Mouse (Mus musculus): ENCODE measurements around the gene Sar1b. TPM values are rescaled to one million over a fixed set of nuclear protein-coding genes. Genes with fewer than 3 reads are reported as not detected.
"Not testable (repeated sequence)": the region's sequence is repeated elsewhere in the genome, so short reads cannot be mapped to it uniquely, and the experiment has no call there.

Gene Sar1b
- 125 and 134 TPM in 2 replicates for polyA plus RNA-seq (2016; fragmentation: Nextera tagmentation; extraction: Ambion mirVana)

DNA sequence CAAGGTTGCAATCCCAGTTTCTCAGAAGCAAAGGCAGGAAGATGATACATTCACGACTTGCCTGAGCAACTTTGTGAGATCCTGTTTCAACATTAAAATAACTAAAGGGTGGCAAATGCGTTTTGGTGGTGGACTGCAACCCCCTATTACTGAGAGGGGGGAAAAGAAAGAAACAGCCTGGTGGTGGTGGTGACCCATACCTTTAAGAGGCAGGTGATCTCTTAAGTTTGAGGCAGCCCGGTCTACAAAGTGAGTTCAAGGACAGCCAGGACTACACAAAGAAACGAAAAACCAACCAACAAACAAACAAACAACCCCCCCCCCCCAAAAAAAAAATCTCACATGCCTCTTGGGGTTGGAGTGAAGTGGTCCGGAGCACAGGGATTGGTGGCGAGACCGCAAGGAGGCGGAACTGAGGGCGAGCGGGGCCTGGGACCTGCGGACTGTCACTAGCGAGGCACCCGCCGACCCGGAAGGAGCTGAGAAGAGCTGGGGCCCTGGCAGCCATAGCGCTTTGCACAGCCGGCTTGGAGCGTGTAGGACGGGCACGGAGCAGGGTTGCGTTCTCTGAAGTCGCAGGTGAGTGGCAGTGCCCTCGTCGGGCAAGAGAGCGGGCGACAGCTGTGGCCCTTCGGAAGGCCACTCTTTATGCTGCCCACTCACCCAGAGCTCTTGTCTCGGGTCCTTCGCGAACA is at the start of gene Sar1b, which contains the start of gene Sec24a:
Sar1b (plus strand) TSS at position 475 of the 695 bp plus-strand sequence.
Sec24a (minus strand) TSS at position 422 of the 695 bp plus-strand sequence.
- H3K9me3 ChIP-seq: no peaks in the 10 kb centered on the region
- peak; percentile 93 for DNase-seq (ENCODE audit: low spot score)
- H3K4me1 ChIP-seq: peaks cover 15% of the 10 kb centered on the region
- peak within 1 kb of the TSS; percentile 94 for H3K4me3 ChIP-seq
- 0 out of 2 replicates have a peak, but pooled peaks cover 4% of the 10 kb centered on the region for H3K36me3 ChIP-seq
- peak within 1 kb of the TSS; percentile 90 for H3K27ac ChIP-seq
- WGBS: under 1% methylated on average over 30 of the region's 30 CpGs
- 0 out of 2 replicates have a peak, but pooled peaks cover 5% of the 10 kb centered on the region for H3K27me3 ChIP-seq (ENCODE audit: insufficient read depth, poor library complexity, severe bottlenecking)

DNA sequence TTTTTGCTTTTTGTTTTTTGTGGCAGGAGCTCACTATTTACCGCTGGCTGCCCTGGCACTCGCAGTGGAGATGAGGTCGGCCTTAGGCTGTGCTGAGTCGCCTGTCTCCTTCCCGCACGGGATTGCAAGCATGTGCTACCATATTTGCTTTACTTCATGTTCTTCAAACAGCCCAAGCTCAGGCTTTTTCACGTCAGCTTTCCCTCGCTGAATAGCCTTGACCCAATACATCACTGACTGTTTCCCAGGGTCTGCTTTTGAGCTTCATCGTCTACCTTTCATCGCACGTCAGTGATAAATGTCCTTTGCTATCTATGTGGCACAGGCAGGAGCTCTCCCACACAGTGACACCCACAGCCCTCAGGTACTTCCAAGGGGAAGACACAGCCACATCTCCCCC is 42.4 kb upstream of the Sar1b start:
- 92% methylated on average over 11 of the region's 11 CpGs for WGBS
- Histone ChIP-seq H3K9me3 (no peaks in the 10 kb centered on the region), H3K4me1 (no peaks in the 10 kb centered on the region), H3K4me3 (no peak overlapping the region), H3K27ac (no peak overlapping the region), H3K27me3 (ENCODE audit: insufficient read depth, poor library complexity, severe bottlenecking) (no peaks in the 10 kb centered on the region), H3K36me3 (peaks cover 82% of the 10 kb centered on the region)
- no peak for DNase-seq (ENCODE audit: low spot score)

DNA sequence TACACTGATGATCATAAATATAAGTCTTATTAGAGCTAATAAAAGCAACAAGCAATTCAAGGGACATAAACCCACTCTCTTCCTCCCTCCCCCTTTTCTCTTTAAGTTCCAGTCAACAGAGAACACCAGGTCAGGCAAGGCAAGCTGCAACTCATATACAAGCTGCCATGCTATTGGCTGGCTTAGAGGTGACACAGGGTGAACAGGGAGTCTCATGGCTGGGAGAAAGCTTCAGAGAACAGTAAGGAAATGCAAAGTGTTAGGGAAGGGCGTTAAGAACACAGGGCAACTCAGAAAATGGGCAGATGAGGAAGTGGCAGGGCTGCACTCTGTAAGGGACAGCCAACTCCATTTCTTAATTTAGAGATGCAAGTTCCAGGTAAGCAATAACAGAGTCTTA is 30.6 kb upstream of the Sar1b start:
- no peak for DNase-seq (ENCODE audit: low spot score)
- H3K27ac ChIP-seq: no peak overlapping the region
- no peak overlapping the region for H3K4me3 ChIP-seq
- 88% methylated on average over 1 of the region's 1 CpGs for WGBS
- no peaks in the 10 kb centered on the region for H3K27me3 ChIP-seq (ENCODE audit: insufficient read depth, poor library complexity, severe bottlenecking)
- peaks cover 57% of the 10 kb centered on the region for H3K36me3 ChIP-seq
- H3K9me3 ChIP-seq: no peaks in the 10 kb centered on the region
- no peaks in the 10 kb centered on the region for H3K4me1 ChIP-seq

DNA sequence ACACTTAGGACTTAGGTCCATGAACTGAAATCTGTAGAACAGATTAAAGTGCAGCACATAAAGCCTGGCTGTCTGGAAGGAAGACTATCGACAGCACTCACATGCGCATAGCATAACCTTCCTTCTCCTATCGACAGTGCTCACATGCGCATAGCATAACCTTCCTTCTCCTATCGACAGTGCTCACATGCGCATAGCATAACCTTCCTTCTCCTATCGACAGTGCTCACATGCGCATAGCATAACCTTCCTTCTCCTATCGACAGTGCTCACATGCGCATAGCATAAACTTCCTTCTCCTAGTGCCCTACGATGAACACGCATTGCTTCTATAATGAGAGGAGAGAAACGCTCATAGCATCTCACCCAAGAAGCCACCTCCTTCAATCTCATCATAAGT is 29.3 kb upstream of the Sar1b start:
- H3K36me3 ChIP-seq: peaks cover 59% of the 10 kb centered on the region
- H3K27me3 ChIP-seq (ENCODE audit: insufficient read depth, poor library complexity, severe bottlenecking); H3K27ac ChIP-seq; H3K4me1 ChIP-seq; DNase-seq (ENCODE audit: low spot score); H3K9me3 ChIP-seq; H3K4me3 ChIP-seq: not testable (repeated sequence)
- WGBS: 95% methylated on average over 13 of the region's 13 CpGs

DNA sequence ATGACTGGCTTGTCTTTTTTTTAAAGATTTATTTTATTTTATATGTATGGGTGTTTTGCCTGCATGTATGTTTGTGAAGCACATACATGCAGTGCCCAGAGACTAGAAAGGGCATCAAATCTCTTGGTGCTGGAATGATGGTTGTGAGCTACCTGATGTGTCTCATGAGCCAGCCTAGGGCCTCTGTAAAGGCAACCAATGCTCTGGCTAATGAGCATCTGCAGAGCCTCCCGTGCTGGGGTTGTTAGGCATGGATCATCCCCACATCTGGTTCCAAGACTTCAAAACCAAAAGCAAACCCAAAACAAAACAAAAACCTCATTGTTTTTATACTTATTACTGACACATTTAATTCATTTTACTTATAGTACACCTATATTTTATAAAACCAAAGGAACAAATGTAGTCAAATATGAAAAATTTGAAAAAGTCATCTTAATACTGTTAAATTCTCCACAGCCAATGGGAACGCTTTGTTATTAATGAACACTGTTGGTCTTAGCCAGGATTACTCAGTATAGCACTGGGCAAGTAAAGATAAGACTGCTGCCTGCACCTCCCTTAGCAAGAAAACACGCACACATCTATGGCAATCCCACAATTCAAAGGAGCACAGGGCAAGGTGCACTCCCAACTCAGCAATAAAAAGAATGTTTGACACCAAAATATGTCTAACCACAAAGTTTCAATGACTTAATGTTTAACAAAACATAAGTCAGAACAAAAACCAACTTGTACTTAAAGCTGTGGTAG is 24.7 kb upstream of the Sar1b start:
- Histone ChIP-seq H3K4me3 (no peak overlapping the region), H3K4me1 (no peaks in the 10 kb centered on the region), H3K27ac (no peak overlapping the region), H3K36me3 (peaks cover 52% of the 10 kb centered on the region), H3K9me3 (no peaks in the 10 kb centered on the region), H3K27me3 (ENCODE audit: insufficient read depth, poor library complexity, severe bottlenecking) (no peaks in the 10 kb centered on the region)
- WGBS: 80% methylated on average over 3 of the region's 3 CpGs
- no peak for DNase-seq (ENCODE audit: low spot score)

DNA sequence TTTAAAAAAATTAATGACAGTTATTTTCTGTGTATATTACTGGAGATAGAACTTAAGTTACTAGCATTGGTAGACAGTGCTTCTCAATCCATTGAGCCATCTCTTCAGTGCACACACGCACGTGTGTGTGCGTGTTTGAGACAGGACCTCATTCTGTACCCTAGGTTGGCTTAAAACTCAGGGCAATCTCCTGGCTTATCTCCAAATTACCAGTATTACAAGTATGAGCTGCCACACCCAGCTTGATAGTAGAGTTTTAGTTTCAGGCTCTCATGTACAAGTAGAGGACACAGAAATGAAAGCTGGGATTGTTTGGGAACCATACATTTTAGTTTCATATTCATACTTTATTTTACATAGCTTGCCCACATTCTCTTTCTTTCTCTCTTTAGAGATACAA is 22.8 kb upstream of the Sar1b start:
- H3K9me3 ChIP-seq: no peaks in the 10 kb centered on the region
- peaks cover 51% of the 10 kb centered on the region for H3K36me3 ChIP-seq
- no peak for DNase-seq (ENCODE audit: low spot score)
- WGBS: 93% methylated on average over 3 of the region's 3 CpGs
- no peak overlapping the region for H3K4me3 ChIP-seq
- no peaks in the 10 kb centered on the region for H3K4me1 ChIP-seq
- no peak overlapping the region for H3K27ac ChIP-seq
- H3K27me3 ChIP-seq (ENCODE audit: insufficient read depth, poor library complexity, severe bottlenecking): no peaks in the 10 kb centered on the region

DNA sequence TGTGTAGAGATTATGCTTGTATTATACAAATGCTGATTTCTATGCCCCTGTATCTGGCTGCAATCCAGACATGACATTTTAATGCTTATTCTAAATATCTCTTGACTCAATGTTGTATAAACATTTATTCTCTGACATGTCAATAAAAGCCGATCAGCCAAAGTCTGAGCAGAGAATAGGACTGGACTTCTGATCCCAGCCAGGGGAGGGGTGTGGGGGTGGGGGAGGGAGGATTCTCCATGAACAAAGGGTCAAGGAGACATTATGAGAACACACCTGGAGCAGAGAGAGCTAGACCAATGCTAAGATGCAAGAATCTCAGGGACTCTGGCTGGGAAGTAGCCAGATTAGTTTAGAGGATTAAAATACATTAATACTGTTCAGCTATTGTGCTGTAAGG is 17.4 kb upstream of the Sar1b start:
- peaks cover 45% of the 10 kb centered on the region for H3K36me3 ChIP-seq
- no peak overlapping the region for H3K27ac ChIP-seq
- DNase-seq (ENCODE audit: low spot score): no peak
- no peak overlapping the region for H3K4me3 ChIP-seq
- no peaks in the 10 kb centered on the region for H3K27me3 ChIP-seq (ENCODE audit: insufficient read depth, poor library complexity, severe bottlenecking)
- H3K9me3 ChIP-seq: no peaks in the 10 kb centered on the region
- WGBS: 85% methylated on average over 1 of the region's 1 CpGs
- no peaks in the 10 kb centered on the region for H3K4me1 ChIP-seq

DNA sequence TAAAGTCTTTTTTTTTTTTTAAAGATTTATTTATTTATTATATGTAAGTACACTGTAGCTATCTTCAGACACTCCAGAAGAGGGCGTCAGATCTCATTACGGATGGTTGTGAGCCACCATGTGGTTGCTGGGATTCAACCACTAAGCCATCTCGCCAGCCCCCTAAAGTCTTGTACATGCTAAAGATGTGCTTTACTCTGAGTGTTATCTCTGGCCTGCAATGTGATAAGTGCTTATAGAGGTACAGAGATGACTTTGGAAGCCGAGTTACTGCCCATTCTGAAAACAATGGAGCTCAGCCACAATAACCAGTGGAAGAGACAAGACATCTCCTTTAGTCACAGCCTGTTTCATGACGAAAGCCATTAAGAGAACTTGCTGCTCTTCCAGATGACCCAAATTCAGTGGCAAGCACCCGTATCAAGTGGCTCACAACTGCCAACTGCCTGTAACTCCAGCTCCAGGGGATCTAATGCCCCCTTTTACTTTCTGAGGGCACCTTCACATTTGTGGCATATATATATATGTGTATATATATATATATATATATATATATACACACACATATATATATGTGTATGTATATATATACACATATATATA is 11.8 kb upstream of the Sar1b start:
- H3K4me3 ChIP-seq; H3K27me3 ChIP-seq (ENCODE audit: insufficient read depth, poor library complexity, severe bottlenecking); H3K27ac ChIP-seq; DNase-seq (ENCODE audit: low spot score); H3K9me3 ChIP-seq: not testable (repeated sequence)
- WGBS: 67% methylated on average over 6 of the region's 6 CpGs
- peaks cover 16% of the 10 kb centered on the region; the same call in 1 of the 2 replicates for H3K36me3 ChIP-seq
- H3K4me1 ChIP-seq: peaks cover 13% of the 10 kb centered on the region

DNA sequence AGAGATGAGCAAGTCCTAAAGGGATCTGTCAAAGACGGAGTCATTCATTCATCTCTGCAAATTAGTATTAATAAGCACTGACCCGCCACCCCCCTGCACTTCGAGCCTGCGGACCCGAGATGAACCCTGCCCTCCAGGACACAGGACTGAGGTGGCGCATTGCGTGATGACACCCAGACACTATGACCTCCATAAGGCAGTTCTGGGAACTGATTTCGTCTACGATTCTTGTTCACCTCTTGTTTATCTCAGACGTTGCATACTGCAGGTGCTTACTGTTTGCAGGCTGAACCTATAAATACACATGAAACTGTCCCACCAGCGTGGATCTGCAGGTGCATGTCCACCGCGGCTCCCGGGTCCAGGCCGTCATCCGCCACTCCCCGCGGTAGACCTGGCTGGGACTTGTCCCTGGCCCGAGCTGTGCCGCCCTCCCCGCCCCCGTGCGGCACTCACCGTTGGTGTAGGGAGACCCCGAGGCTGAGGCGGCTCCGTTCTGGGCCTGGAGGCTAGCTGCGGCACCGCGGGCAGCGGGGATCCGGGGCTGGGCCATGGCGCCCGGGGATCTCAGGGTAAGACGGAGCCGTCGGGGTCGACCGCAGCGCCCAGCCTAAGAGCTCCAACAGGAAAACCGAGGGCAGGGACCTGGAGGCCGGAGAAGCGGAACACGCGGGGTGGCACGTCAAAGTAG is 7.7 kb upstream of the Sar1b start:
- DNase-seq (ENCODE audit: low spot score): no peak
- under 1% methylated on average over 46 of the region's 46 CpGs for WGBS

DNA sequence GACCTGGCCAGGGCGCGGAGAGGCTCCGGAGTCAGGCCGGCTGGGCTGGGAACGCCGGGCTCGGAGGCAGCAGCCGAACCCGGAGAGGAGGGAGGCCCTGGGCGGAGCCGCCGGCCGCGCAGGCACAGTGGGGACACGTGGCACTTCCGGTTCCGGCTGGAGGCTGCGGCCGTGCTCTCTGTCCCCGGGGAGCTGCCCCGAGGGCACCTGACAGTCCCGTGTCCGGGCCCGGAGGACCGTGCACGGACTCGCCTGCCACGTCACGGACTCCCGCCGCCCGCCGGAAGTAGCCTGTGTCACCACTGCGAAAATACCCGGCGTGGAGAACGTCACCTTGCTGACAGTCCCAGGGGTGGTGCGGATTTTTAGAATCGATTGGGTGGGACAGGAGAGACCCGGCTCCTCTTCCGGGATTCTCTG is 7.1 kb upstream of the Sar1b start:
- H3K36me3 ChIP-seq: no peaks in the 10 kb centered on the region
- peak overlapping the region; percentile 95 for H3K27ac ChIP-seq
- H3K4me1 ChIP-seq: peaks cover 13% of the 10 kb centered on the region
- no peaks in the 10 kb centered on the region for H3K27me3 ChIP-seq (ENCODE audit: insufficient read depth, poor library complexity, severe bottlenecking)
- no peaks in the 10 kb centered on the region for H3K9me3 ChIP-seq
- H3K4me3 ChIP-seq: peak overlapping the region; percentile 99
- DNase-seq (ENCODE audit: low spot score): peak; percentile 96
- WGBS: under 1% methylated on average over 41 of the region's 41 CpGs

More for the DNA sequence above, 7.7 kb upstream of the Sar1b start:
- peaks cover under 1% of the 10 kb centered on the region; the same call in 1 of the 2 replicates for H3K36me3 ChIP-seq
- no peaks in the 10 kb centered on the region for H3K27me3 ChIP-seq (ENCODE audit: insufficient read depth, poor library complexity, severe bottlenecking)
- H3K4me3 ChIP-seq: peak overlapping the region; percentile 99
- H3K27ac ChIP-seq: peak overlapping the region; percentile 95
- no peaks in the 10 kb centered on the region for H3K9me3 ChIP-seq
- H3K4me1 ChIP-seq: peaks cover 13% of the 10 kb centered on the region

DNA sequence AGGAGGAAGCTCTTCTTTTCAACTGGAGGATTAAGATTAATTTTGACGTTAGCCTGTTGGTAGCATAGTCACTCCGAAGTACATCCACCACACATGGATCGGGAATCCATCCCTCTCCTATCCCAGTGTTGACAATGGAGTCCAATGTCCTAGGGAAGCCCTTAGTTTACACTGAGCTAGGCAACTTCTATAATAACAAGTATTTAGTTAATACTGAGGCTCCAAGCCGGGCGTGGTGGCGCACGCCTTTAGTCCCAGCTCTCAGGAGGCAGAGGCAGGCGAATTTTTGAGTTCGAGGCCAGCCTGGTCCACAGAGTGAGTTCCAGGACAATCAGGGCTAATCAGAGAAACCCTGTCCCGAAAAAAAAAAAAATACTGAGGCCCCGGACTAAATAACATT is 6.5 kb upstream of the Sar1b start:
- 70% methylated on average over 11 of the region's 11 CpGs for WGBS
- Histone ChIP-seq H3K9me3 (no peaks in the 10 kb centered on the region), H3K4me1 (peaks cover 13% of the 10 kb centered on the region), H3K4me3 (peak overlapping the region; percentile 99), H3K27me3 (ENCODE audit: insufficient read depth, poor library complexity, severe bottlenecking) (0 out of 2 replicates have a peak, but pooled peaks cover 4% of the 10 kb centered on the region), H3K36me3 (no peaks in the 10 kb centered on the region), H3K27ac (peak overlapping the region; percentile 95)
- DNase-seq (ENCODE audit: low spot score): no peak

DNA sequence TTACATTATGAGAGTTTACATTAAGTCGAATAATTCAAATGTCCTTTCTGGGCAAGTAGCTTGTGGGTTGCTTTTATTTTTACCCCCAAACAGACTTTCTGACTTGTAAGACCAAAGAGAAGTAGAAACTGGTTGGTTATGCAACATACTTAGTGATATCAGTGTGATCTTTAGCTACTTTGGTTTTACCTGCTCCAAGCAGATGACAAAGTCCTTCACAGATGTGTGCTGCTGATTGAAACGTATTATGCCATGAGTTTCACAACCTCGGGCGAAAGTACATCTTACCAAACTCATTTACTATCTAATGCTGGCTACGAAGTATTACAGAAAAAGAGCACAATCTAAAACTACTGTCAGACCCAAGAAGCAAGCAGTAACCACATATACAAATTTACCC is 5.9 kb upstream of the Sar1b start:
- WGBS: 87% methylated on average over 5 of the region's 5 CpGs
- DNase-seq (ENCODE audit: low spot score): no peak
- Histone ChIP-seq H3K36me3 (no peaks in the 10 kb centered on the region), H3K27me3 (ENCODE audit: insufficient read depth, poor library complexity, severe bottlenecking) (0 out of 2 replicates have a peak, but pooled peaks cover 5% of the 10 kb centered on the region), H3K4me1 (peaks cover 13% of the 10 kb centered on the region), H3K27ac (no peak overlapping the region), H3K9me3 (no peaks in the 10 kb centered on the region), H3K4me3 (no peak overlapping the region)
